Mouse (Mus musculus) testis, adult 2 months (tissue): Measurements from ENCODE around the gene Ghr.

Experiments used
- CTCF ChIP-seq: fragments of 200-500 bp; IDR thresholded peaks from 2 replicates; pipeline ENCODE4 v1.5.1; 2012; ENCODE audit warnings: low read depth, mild to moderate bottlenecking, inconsistent platforms, low read length, moderate library complexity; ENCODE audit not compliant: control insufficient read depth, insufficient read depth, insufficient replicate concordance
- POLR2A ChIP-seq: fragments of 200-500 bp; IDR thresholded peaks from 2 replicates; pipeline ENCODE4 v1.6.1; 2012; ENCODE audit warnings: low read depth, mild to moderate bottlenecking, inconsistent platforms, low read length, moderate library complexity; ENCODE audit not compliant: control insufficient read depth

- TF ChIP-seq CTCF: no peak
- TF ChIP-seq POLR2A: no peak
Measured at GRCm38 (mm10) chr15:3381413-3381812, 201.9 kb downstream of the Ghr start.
